Mouse (Mus musculus) stomach, embryonic 15.5 days (tissue): Measurements from ENCODE around the gene Epb41. TPM values are rescaled to one million over a fixed set of nuclear protein-coding genes. Genes with fewer than 3 reads are reported as not detected.

ENCODE experiments used
- ATAC-seq: fragments of 200-750 bp; cut with Nextera tagmentation; 2 replicates; pipeline ENCODE4 v1.8.0; 2017; ENCODE audit warnings: low read depth, moderate number of reproducible peaks, moderate TSS enrichment; ENCODE audit not compliant: insufficient read depth, low FRiP score
- H3K27ac ChIP-seq: fragments of 300-500 bp; sonication (generic); 2 replicates; pipeline ENCODE4 v1.5.1; 2015; ENCODE audit warnings: mild to moderate bottlenecking, inconsistent platforms
- H3K27me3 ChIP-seq: fragments of 300-500 bp; sonication (generic); replicated peaks from 2 replicates; pipeline ENCODE4 v1.6.1; 2015; ENCODE audit warnings: inconsistent platforms
- H3K36me3 ChIP-seq: fragments of 300-500 bp; sonication (generic); 2 replicates; pipeline ENCODE4 v1.6.1; 2015; ENCODE audit warnings: inconsistent platforms
- H3K4me1 ChIP-seq: fragments of 300-500 bp; sonication (generic); 2 replicates; pipeline ENCODE4 v1.6.1; 2015; ENCODE audit warnings: inconsistent platforms
- H3K4me2 ChIP-seq: fragments of 300-500 bp; sonication (generic); 2 replicates; pipeline ENCODE4 v1.6.1; 2015; ENCODE audit warnings: mild to moderate bottlenecking, inconsistent platforms
- H3K4me3 ChIP-seq: fragments of 300-500 bp; sonication (generic); replicated peaks from 2 replicates; pipeline ENCODE4 v1.5.1; 2015; ENCODE audit warnings: inconsistent platforms
- H3K9ac ChIP-seq: fragments of 300-500 bp; sonication (generic); 2 replicates; pipeline ENCODE4 v1.6.1; 2015; ENCODE audit warnings: inconsistent platforms
- H3K9me3 ChIP-seq: fragments of 300-500 bp; sonication (generic); 2 replicates; pipeline ENCODE4 v1.6.1; 2016; ENCODE audit warnings: inconsistent platforms
- WGBS: fragments of 180-500 bp; shearing (Covaris S2); methylation state at CpG from one replicate; pipeline ENCODE4 v1.1.7; 2015; 5-methylcytosine and 5-hydroxymethylcytosine counted together
- polyA plus RNA-seq: library from polyadenylated mRNA; unstranded; fragments of >200 nt; fragmentation: Nextera tagmentation; extraction: Ambion mirVana; gene quantifications from 2 replicates; pipeline ENCODE4 v1.2.1, GENCODE M21; 2015

Epb41 gene
- polyA plus RNA-seq, 1 experiment from 2014 or later: 57.8 TPM

DNA sequence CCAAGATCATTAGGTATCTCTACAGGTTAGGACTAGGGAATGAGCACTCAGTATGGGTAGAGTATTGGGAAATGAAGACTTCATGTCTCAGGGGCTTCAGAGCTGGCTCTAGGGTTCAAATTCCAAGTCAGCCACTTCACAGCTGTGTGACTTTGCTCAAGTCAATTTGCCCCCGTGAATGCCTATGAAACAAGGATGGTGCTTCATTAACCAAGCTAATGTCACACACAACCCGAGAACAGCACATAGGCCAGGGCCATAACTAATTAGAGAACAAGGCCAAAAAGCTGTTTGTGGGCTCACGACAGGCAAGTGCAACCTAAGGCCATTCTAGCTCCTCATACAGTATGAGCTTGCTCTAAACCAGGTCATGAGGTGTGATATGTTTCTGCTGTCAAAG lies 3.0 kb downstream of the Epb41 start:
- no peak overlapping the region for H3K4me3 ChIP-seq
- H3K27me3 ChIP-seq: no peaks in the 10 kb centered on the region
- 0 out of 2 replicates have a peak, but pooled peaks cover 12% of the 10 kb centered on the region for H3K4me1 ChIP-seq
- H3K9me3 ChIP-seq: no peaks in the 10 kb centered on the region
- ATAC-seq: no peak
- no peaks in the 10 kb centered on the region for H3K36me3 ChIP-seq
- no peak overlapping the region for H3K27ac ChIP-seq
- H3K9ac ChIP-seq: no peak overlapping the region
- 77% methylated on average over 3 of the region's 3 CpGs for WGBS
- no peak overlapping the region for H3K4me2 ChIP-seq

DNA sequence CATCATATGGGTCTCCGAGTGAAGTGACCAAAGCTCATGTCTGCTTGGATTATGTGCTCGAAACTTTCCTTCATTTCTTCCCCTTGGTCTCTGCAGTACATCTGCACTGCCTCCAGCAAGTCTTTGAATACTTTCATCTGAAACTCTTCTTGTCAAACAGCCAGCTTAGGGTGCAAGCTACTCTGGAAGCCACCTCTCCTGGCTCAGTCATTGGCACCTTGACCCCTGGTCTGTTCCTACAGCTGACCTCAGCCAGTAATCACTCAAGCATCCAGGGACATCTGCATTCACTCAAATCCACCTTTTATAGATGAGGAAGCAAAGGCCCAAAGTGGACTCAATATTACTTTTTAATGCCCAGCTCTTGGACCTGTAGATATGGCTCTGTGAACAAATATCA lies 3.4 kb downstream of the Epb41 start:
- Histone ChIP-seq H3K27me3 (no peaks in the 10 kb centered on the region), H3K27ac (no peak overlapping the region), H3K4me2 (no peak overlapping the region), H3K36me3 (no peaks in the 10 kb centered on the region), H3K4me1 (0 out of 2 replicates have a peak, but pooled peaks cover 8% of the 10 kb centered on the region), H3K9ac (no peak overlapping the region), H3K9me3 (no peaks in the 10 kb centered on the region), H3K4me3 (no peak overlapping the region)
- 92% methylated on average over 2 of the region's 2 CpGs for WGBS
- no peak for ATAC-seq

DNA sequence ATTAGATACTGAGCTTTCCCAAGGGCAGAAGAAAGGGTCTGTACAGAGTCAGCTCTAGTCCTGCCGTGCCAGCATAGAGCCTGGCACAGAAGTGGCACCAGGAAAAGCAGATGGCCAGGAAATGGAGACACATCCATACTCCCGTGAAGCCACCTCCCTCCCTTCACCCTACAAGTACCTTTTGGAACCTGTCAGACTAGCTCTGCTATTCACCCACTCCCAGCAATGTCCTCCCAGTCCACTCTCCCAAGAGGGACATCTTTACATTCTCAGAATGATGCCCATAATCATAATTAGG lies 7.2 kb downstream of the Epb41 start:
- Histone ChIP-seq H3K4me3 (no peak overlapping the region), H3K4me2 (no peak overlapping the region), H3K27ac (no peak overlapping the region), H3K4me1 (peaks cover 13% of the 10 kb centered on the region; the same call in 1 of the 2 replicates), H3K9ac (no peak overlapping the region), H3K9me3 (no peaks in the 10 kb centered on the region), H3K36me3 (no peaks in the 10 kb centered on the region), H3K27me3 (no peaks in the 10 kb centered on the region)
- ATAC-seq: no peak
- 58% methylated on average over 2 of the region's 2 CpGs for WGBS

DNA sequence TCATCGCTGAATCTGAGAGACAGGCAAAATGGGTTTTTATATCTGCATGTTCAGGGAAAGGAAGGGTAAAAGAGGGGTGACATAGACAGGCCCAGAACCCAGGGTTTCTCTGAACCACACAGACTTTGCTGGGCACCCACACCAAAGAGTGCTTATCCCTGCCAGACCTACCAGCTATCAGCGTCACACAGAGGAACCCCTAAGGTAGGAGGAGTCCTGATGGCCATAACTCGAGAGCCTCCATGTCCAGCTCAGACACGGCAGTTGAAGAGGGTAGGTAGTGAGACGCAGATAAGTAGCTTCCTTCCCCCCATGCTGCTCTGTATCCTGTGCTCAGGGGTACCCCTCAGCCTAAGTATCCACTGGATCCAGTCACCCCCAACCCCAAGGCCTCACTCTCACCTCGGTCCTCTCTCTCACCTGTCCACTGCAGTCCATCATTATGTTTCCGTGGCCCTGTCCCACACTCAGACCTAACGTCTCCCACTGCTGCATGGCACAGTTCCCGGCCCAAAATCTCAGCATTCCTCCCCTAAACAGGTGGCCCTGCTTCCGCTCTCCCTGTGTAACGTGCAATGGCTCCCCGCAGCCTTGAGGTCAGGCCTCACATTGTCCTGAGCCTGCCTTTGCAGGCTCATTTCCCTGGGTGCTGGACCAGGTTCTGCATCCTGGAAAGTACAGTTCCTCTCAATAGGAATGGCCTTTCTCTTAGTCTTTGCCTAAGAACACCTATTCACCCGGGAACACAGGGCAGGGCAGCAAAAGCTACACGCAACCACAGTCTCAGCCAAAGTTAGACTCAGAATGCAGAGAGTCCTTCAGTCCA lies 7.8 kb downstream of the Epb41 start:
- 81% methylated on average over 14 of the region's 14 CpGs for WGBS
- Histone ChIP-seq H3K4me1 (peaks cover 13% of the 10 kb centered on the region; the same call in 1 of the 2 replicates), H3K4me2 (no peak overlapping the region), H3K9ac (no peak overlapping the region), H3K27ac (no peak overlapping the region), H3K9me3 (no peaks in the 10 kb centered on the region), H3K27me3 (no peaks in the 10 kb centered on the region), H3K36me3 (no peaks in the 10 kb centered on the region), H3K4me3 (no peak overlapping the region)
- no peak for ATAC-seq

DNA sequence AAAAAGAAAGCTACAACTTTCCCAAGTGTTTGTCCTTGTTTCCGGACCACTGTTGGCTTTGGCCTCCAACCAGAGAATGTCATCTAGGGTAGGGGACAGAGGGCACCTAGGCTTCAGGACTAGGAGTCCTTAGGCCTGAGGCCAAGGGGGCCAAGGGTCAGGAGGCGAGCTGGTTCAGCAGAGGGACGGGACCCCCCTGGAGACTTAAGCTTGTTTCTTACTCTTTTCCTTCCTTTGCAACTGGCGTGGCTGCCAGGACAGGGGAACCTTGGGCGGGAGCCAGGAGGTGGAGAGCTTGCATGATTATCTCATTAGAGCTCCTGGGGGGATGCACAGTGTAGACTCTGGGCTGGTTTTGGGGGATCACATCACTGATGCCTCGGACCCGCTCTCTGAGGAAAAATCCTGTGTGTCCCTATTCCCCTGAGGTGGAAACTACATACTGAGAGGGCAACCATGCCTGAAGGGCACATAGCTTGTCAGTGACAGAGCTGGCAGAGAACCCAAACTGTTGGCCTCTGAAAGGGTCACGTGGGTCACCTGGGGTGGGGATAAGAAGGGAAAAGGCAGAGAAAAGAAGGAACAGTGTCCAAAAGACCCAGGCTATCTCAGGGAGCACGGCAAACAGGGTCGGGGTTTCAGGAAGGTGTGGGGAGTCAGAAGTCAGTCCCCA lies 8.9 kb downstream of the Epb41 start:
- ATAC-seq: no peak
- Histone ChIP-seq H3K9me3 (no peaks in the 10 kb centered on the region), H3K4me1 (peaks cover 17% of the 10 kb centered on the region; the same call in 1 of the 2 replicates), H3K4me2 (no peak overlapping the region), H3K4me3 (no peak overlapping the region), H3K9ac (no peak overlapping the region), H3K27me3 (no peaks in the 10 kb centered on the region), H3K36me3 (no peaks in the 10 kb centered on the region), H3K27ac (no peak overlapping the region; the same call in 1 of the 2 replicates)
- WGBS: 59% methylated on average over 10 of the region's 10 CpGs

DNA sequence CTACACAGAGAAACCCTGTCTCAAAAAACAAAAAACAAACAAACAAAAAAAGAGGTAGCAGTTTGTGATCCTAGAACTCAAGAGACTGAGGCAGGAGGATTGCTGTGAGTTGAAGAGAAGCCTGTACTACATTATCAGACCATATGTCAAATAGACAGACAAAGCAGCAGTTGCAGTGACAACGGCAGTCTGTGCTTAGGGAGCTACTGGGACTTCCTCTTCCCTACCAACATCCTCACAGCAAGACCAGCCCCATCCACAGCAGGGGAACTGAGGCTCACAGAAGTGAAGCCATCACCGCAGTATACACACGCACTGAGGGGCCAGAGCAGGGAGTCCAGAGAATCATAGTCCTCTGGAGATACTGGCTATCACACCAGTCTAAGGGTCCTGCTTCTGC lies 9.5 kb downstream of the Epb41 start:
- ATAC-seq: peak; percentile 29; the same call in 1 of the 2 replicates
- Histone ChIP-seq H3K27me3 (no peaks in the 10 kb centered on the region), H3K9me3 (no peaks in the 10 kb centered on the region), H3K36me3 (no peaks in the 10 kb centered on the region), H3K9ac (no peak overlapping the region), H3K4me3 (no peak overlapping the region), H3K4me2 (no peak overlapping the region), H3K27ac (no peak overlapping the region; the same call in 1 of the 2 replicates), H3K4me1 (peaks cover 17% of the 10 kb centered on the region; the same call in 1 of the 2 replicates)
- 65% methylated on average over 3 of the region's 3 CpGs for WGBS

DNA sequence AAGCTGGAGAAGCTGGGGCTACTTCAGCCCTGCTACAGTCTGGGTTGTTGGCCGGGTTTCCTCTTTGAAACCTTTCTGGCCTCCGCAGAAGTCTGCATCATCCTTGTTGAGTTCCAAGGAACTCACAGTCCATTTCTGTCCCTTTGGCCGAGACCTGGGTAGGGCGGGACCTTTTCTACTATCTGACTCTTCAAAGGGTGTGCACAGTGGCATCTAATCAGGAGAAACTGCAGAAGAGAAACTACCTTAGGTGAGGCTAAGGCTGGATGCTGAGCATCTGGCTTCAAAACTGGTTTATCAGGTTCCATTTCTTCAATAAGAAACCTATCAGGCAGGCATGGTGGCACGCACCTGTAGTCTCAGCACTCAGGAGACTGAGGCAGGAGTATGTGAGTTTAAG lies 10.6 kb downstream of the Epb41 start:
- Histone ChIP-seq H3K4me1 (peaks cover 17% of the 10 kb centered on the region; the same call in 1 of the 2 replicates), H3K27ac (peak overlapping the region; percentile 4; the same call in 1 of the 2 replicates), H3K9ac (no peak overlapping the region), H3K36me3 (no peaks in the 10 kb centered on the region), H3K9me3 (no peaks in the 10 kb centered on the region), H3K27me3 (no peaks in the 10 kb centered on the region), H3K4me2 (no peak overlapping the region), H3K4me3 (no peak overlapping the region)
- 67% methylated on average over 5 of the region's 5 CpGs for WGBS
- ATAC-seq: no peak

DNA sequence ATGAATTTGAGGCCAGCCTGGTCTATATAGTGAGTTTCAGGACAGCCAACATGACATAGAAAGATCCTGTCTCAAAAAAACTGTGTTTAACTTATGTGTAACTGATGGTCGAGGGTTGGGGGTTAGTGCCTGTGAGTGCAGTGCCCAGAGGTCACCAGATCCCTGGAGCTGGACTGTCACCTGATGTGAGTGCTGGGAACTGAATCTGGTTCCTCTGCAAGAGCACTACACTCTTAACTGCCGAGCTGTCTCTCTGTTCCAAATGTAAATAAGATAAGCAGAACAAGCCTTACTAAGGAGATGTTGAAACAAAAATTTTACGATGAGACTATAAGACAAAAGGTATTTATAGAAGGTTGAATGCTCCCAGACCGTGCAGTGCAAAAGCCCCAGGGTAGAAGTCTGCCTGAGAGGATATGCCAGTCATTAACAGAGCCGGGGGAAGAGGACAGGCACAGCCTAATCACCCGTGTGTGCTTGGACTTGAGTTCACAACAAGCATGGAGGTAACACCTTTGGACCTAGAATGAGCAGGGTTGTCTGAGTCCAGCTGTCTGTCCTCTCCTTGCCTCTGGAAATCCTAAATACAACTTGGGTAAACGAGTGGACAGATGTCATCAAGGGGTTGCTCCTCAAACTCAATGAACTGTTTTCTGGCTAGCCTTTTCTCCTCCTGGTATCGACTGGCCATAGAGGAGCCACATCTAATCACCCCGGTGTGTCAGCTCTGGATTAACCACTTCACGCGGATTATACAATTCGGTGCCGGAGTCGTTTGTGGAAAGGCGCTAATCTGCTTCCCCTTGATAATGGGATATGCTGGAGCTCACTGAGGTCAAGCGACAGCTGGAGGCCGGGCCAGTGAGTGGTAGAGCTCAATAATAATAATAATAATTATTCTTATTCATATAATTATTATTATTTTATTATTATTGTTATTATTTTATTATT lies 11.9 kb downstream of the Epb41 start:
- Histone ChIP-seq H3K4me2 (no peak overlapping the region), H3K36me3 (no peaks in the 10 kb centered on the region), H3K9me3 (no peaks in the 10 kb centered on the region), H3K4me1 (peaks cover 15% of the 10 kb centered on the region; the same call in 1 of the 2 replicates), H3K27me3 (no peaks in the 10 kb centered on the region), H3K27ac (no peak overlapping the region), H3K9ac (no peak overlapping the region), H3K4me3 (no peak overlapping the region)
- 64% methylated on average over 17 of the region's 17 CpGs for WGBS
- no peak for ATAC-seq

DNA sequence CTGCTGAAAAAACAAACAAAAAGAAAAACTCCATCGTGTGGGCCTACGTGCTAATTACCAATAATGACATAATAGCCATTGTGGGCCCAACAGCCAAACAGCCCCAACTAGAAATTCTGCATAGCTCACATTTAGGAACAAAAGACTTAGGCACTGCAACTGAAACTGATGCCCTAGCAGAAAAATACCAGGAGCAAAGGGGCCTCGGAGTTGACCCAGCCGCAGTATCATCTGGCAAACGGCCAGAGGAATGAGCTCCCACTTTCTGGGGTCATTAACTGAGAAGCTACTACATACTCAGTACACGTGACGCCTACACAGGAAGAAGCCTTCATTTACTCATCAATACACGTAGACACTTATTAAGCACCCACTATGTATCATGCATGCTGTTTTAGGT lies 12.8 kb downstream of the Epb41 start:
- no peaks in the 10 kb centered on the region for H3K36me3 ChIP-seq
- H3K9me3 ChIP-seq: no peaks in the 10 kb centered on the region
- no peak overlapping the region for H3K4me2 ChIP-seq
- ATAC-seq: no peak
- no peaks in the 10 kb centered on the region for H3K27me3 ChIP-seq
- 56% methylated on average over 8 of the region's 8 CpGs for WGBS
- no peak overlapping the region for H3K4me3 ChIP-seq
- H3K4me1 ChIP-seq: peaks cover 14% of the 10 kb centered on the region; the same call in 1 of the 2 replicates
- no peak overlapping the region for H3K9ac ChIP-seq
- no peak overlapping the region for H3K27ac ChIP-seq

DNA sequence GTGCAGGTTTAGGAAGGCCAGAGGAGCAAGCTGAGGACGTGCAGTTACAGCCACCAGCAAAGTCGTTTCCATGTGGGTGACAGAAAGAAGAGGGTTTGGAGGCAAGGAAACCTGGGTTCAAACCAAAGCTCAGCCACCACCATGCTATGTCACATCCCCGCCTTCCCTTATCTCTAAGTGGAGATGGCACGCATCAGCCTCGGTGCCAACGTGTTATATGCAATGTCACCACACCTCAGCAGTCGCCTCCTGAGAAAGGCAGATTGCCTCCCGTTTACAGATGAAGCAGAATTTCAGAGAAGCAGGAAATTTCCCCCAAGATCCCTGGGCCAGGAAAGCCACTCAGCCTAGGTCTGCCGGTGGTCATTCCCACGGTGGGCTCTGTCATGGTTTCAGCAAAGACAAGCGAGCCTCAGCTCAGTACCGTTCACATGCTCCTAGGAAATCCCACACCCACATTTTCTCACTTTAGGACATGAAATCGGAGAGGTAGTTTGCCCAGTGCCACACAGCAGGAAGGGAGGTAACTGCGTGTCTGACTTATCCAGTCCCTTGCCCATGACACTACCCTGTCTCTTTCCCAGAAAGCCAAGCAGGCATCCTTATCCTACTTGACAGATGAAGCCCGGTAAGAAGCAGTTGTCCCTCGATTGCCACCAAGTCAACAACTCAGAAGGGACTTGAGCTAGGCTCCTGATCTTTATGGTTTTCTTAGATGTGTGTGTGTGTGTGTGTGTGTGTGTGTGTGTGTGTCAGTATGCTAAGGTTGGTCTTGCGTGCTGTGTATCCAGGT lies 14.9 kb downstream of the Epb41 start:
- H3K9me3 ChIP-seq: no peaks in the 10 kb centered on the region
- WGBS: 51% methylated on average over 17 of the region's 17 CpGs
- H3K4me3 ChIP-seq: no peak overlapping the region
- H3K4me1 ChIP-seq: 0 out of 2 replicates have a peak, but pooled peaks cover 4% of the 10 kb centered on the region
- peak; percentile 76; the same call in 1 of the 2 replicates for ATAC-seq
- no peak overlapping the region for H3K9ac ChIP-seq
- no peak overlapping the region for H3K4me2 ChIP-seq
- no peaks in the 10 kb centered on the region for H3K36me3 ChIP-seq
- H3K27me3 ChIP-seq: no peaks in the 10 kb centered on the region
- no peak overlapping the region for H3K27ac ChIP-seq

DNA sequence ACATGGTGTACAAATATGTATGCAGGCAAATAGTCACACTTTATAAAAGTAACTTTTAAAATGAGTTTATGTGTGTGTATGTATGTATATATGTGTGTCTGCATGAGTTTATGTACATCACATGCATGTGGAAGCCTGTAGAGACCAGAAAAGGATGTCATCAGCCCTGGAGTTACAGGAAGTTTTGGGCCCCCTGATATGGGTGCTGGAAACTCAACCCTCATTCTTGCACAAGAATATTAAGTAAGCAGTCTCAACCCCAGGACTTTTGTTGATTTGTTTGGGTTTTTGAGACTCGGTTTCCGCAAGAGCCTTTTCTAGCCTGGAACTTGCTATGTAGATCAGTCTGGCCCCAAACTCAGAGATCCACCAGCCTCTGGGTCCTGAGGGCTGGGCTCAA lies 15.6 kb downstream of the Epb41 start:
- no peak overlapping the region for H3K9ac ChIP-seq
- no peak for ATAC-seq
- no peaks in the 10 kb centered on the region for H3K9me3 ChIP-seq
- 0 out of 2 replicates have a peak, but pooled peaks cover 4% of the 10 kb centered on the region for H3K4me1 ChIP-seq
- H3K4me3 ChIP-seq: no peak overlapping the region
- no peak overlapping the region for H3K4me2 ChIP-seq
- H3K27me3 ChIP-seq: no peaks in the 10 kb centered on the region
- no peak overlapping the region for H3K27ac ChIP-seq
- WGBS: 88% methylated on average over 2 of the region's 2 CpGs
- no peaks in the 10 kb centered on the region for H3K36me3 ChIP-seq
